ENCODE assay signal across 10 mouse cellular contexts in the genomic region with DNA sequence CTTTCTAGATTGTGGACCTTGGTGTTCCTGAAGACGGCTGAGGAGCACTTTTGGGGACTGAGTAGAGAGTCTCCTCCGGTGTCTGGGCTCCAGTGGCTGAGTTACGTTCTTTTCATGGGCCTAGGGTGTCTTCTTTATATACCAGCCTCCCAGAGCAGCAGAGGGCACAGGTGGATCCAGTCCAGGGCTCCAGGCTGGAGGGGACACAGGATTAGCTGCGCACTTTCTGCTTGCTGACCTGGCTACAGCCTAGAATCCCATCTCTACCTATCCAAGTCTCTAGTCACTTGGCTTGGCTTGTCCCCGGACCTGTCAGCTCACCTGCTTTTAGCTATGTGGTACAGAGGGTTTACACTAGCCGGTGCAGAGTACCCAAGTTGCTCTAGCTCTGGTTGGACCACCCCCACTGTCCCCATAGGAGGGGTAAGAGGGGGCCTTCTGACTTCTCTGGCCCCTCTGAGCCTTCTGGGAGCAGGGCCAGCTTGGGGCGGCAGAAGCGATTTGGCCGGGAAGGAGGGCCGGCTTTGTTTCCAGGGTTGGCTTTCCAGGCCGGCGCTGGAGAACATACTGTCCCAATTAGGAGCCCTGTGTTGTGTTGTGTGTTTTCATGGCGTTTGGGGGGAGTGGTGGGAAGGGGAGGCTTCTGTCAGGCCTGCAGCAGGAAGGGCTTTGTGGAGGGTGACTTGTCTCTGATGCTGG.
DNase-seq lines count a peak whose midpoint lies in the region; ATAC-seq lines count a peak whose summit lies in the region.
"Had no signal": no experiment of that assay in that cellular context is flagged by ENCODE, and none has a peak within 500 bp of the region (broad histone marks: within the 10 kb centered on the region; RNA-seq: fewer than 3 reads in every experiment).

No protein-coding gene starts in this region.

- peak; percentile 52 to 53 for DNase-seq in layer of hippocampus, postnatal 10 days (ENCODE audit: low spot score in 2 of 2)
- DNase-seq in layer of hippocampus, adult 9-11 months, result no peak
- DNase-seq in gastrocnemius, adult 8-10 months (ENCODE audit: low spot score in 2 of 2), result peak; percentile 60 to 64
- DNase-seq in thymus, postnatal 4 days, result no peak
- DNase-seq: adrenal gland, postnatal 10 days had no signal

- ATAC-seq in embryonic facial prominence, embryonic 12.5 days (ENCODE audit: insufficient number of reproducible peaks, insufficient read depth, low FRiP score, low TSS enrichment), result no peak
- no peak for ATAC-seq in limb, embryonic 12.5 days (ENCODE audit: insufficient number of reproducible peaks, insufficient read depth, low FRiP score, low TSS enrichment, low read depth)
- no peak for ATAC-seq in frontal cortex, adult (ENCODE audit: low TSS enrichment)

- peaks cover 9% of the 10 kb centered on the region for H3K4me1 ChIP-seq in embryonic facial prominence, embryonic 12.5 days
- H3K4me1 ChIP-seq in limb, embryonic 12.5 days (replicated peaks), result peaks cover 36% of the 10 kb centered on the region

- H3K9me3 ChIP-seq in embryonic facial prominence, embryonic 12.5 days, result no peaks in the 10 kb centered on the region
- 0 out of 2 replicates have a peak, but pooled peaks cover 7% of the 10 kb centered on the region for H3K9me3 ChIP-seq in limb, embryonic 12.5 days

- H3K27me3 ChIP-seq in embryonic facial prominence, embryonic 12.5 days, result no peaks in the 10 kb centered on the region
- no peaks in the 10 kb centered on the region for H3K27me3 ChIP-seq in limb, embryonic 12.5 days

- H3K36me3 ChIP-seq in embryonic facial prominence, embryonic 12.5 days, result no peaks in the 10 kb centered on the region
- peaks cover 6% of the 10 kb centered on the region; the same call in 1 of the 2 replicates for H3K36me3 ChIP-seq in limb, embryonic 12.5 days

- peak overlapping the region; percentile 67 for H3K27ac ChIP-seq in embryonic facial prominence, embryonic 12.5 days
- H3K27ac ChIP-seq in limb, embryonic 12.5 days, result peak overlapping the region; percentile 85

- no peak overlapping the region for H3K4me3 ChIP-seq in embryonic facial prominence, embryonic 12.5 days
- H3K4me3 ChIP-seq in limb, embryonic 12.5 days (replicated peaks), result no peak overlapping the region
- H3K4me3 ChIP-seq: myocyte had no signal

- WGBS in embryonic facial prominence, embryonic 12.5 days, result 52% methylated on average over 13 of the region's 13 CpGs
- WGBS in limb, embryonic 12.5 days, result 49% methylated on average over 13 of the region's 13 CpGs

- H3K9ac ChIP-seq in embryonic facial prominence, embryonic 12.5 days, result no peak overlapping the region
- H3K9ac ChIP-seq in limb, embryonic 12.5 days (replicated peaks), result no peak overlapping the region

- no peak overlapping the region for H3K4me2 ChIP-seq in embryonic facial prominence, embryonic 12.5 days (replicated peaks)
- no peak overlapping the region for H3K4me2 ChIP-seq in limb, embryonic 12.5 days
- H3K4me2 ChIP-seq: liver, embryonic 11.5 days had no signal

Comparison
In these comparisons a context has a peak if more than half of its experiments do, and no peak if none do; other contexts are left out.
1. DNase-seq: peak in layer of hippocampus, postnatal 10 days (2 of 2) and gastrocnemius, adult 8-10 months (2 of 2); none in layer of hippocampus, adult 9-11 months (single experiment) and thymus, postnatal 4 days (single experiment).